In genomic region chr16:21591511-21591910, GRCm38 (mm10) we compare ENCODE assay signal across 11 mouse cellular contexts.
"Had no signal": no experiment of that assay in that cellular context is flagged by ENCODE, and none has a peak within 500 bp of the region (broad histone marks: within the 10 kb centered on the region; RNA-seq: fewer than 3 reads in every experiment).

No protein-coding gene starts in this region.

- DNase-seq: layer of hippocampus, adult 9-11 months; liver, embryonic 13.5 days; lung, adult 2 months; right cerebral cortex, postnatal 25 days; spleen, adult 18-20 months; thymus, postnatal 25 days had no signal

- H3K4me1 ChIP-seq: liver, embryonic 13.5 days; midbrain, embryonic 12.5 days; midbrain, embryonic 15.5 days; neural tube, embryonic 12.5 days had no signal

- ATAC-seq: midbrain, embryonic 15.5 days had no signal

- H3K36me3 ChIP-seq: liver, embryonic 13.5 days; midbrain, embryonic 12.5 days; midbrain, embryonic 15.5 days; neural tube, embryonic 12.5 days; stomach, embryonic 15.5 days had no signal

- H3K4me3 ChIP-seq: layer of hippocampus, adult 2 months; liver, embryonic 13.5 days; midbrain, embryonic 12.5 days; midbrain, embryonic 15.5 days; neural tube, embryonic 12.5 days; stomach, embryonic 15.5 days had no signal

- H3K9me3 ChIP-seq: liver, embryonic 13.5 days; midbrain, embryonic 12.5 days; midbrain, embryonic 15.5 days; neural tube, embryonic 12.5 days; stomach, embryonic 15.5 days had no signal

- H3K27ac ChIP-seq: layer of hippocampus, adult 2 months; liver, embryonic 13.5 days; midbrain, embryonic 12.5 days; midbrain, embryonic 15.5 days; neural tube, embryonic 12.5 days; stomach, embryonic 15.5 days had no signal

- H3K27me3 ChIP-seq: liver, embryonic 13.5 days; midbrain, embryonic 12.5 days; midbrain, embryonic 15.5 days; neural tube, embryonic 12.5 days; stomach, embryonic 15.5 days had no signal
